ENCODE assay signal across 22 mouse cellular contexts in the genomic region with DNA sequence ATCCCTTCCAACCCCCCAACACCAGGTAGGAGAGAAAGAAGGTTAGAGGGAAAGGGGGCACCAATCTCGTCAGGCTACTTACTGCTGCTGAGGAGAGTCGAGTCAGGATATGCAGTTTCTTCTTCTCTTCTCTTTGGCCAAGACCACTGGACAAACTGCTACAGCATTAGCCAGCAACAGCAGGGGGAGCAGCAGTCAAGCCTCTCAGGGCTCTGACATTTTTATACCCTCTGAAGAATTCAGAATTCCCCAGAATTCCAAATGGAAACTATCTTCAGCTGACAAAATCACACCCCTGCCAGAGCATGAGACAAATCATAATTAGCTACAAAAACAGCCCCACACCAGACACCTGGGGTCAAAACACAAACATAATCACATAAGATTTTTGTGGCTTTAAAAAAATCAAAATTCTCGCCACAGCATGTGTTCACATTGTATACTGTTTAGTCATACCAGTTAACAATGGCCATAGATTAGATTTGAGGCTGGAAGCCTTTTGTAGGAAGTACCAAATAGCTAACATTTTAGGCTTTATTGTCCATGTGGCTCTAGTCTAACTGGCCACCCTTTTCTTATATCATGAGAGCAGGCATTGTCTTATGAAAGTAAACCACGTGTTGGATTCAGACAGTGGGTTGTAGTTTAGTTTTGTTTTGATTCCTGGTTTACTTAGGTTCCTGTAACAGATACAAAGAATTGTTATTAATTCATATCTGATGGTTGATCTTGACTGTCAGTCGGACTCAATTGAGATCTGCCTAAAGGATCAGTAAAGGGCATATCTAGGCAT. TPM values are rescaled to one million over a fixed set of nuclear protein-coding genes. Genes with fewer than 3 reads are reported as not detected.
DNase-seq lines count a peak whose midpoint lies in the region; ATAC-seq and TF ChIP-seq lines count a peak whose summit lies in the region.
"Had no signal": no experiment of that assay in that cellular context is flagged by ENCODE, and none has a peak within 500 bp of the region (broad histone marks: within the 10 kb centered on the region; RNA-seq: fewer than 3 reads in every experiment).

No protein-coding gene starts in this region.

- TF ChIP-seq EP300 in heart, adult 2 months (IDR thresholded peaks at IDR 0.05; ENCODE audit: insufficient read depth, low read depth, low read length) = no peak

- no peaks in the 10 kb centered on the region for H3K36me3 ChIP-seq in heart, adult 2 months (ENCODE audit: control insufficient read depth, insufficient read depth, low read length)
- no peaks in the 10 kb centered on the region for H3K36me3 ChIP-seq in heart, embryonic 11.5 days (ENCODE audit: control insufficient read depth, insufficient read depth, low read length)
- H3K36me3 ChIP-seq: embryonic facial prominence, embryonic 10.5 days; hindbrain, embryonic 12.5 days; liver, embryonic 15.5 days; midbrain, embryonic 12.5 days had no signal

- intact Hi-C loops in heart, adult 2 months (cut with DNase I) = no loop called here
- intact Hi-C loops in left cerebral cortex, adult 2 months (cut with DNase I) = no loop called here

- H3K79me2 ChIP-seq in heart, adult 2 months (replicated peaks; ENCODE audit: control insufficient read depth, insufficient read depth, low read length) = no peaks in the 10 kb centered on the region

- H3K27ac ChIP-seq in heart, adult 2 months = no peak overlapping the region
- H3K27ac ChIP-seq in heart, embryonic 11.5 days (ENCODE audit: low read depth, low read length) = no peak overlapping the region
- no peak overlapping the region for H3K27ac ChIP-seq in layer of hippocampus, adult 2 months
- H3K27ac ChIP-seq in embryonic fibroblast, embryonic 13.5 days (ENCODE audit: insufficient read depth, low read length) = peak overlapping the region; percentile 64
- no peak overlapping the region for H3K27ac ChIP-seq in left cerebral cortex, adult 2 months
- H3K27ac ChIP-seq: embryonic facial prominence, embryonic 10.5 days; gastrocnemius, adult 2 months; hindbrain, embryonic 12.5 days; midbrain, embryonic 12.5 days had no signal

- no peak overlapping the region for H3K9ac ChIP-seq in heart, adult 2 months (ENCODE audit: low read depth, low read length)
- no peak overlapping the region for H3K9ac ChIP-seq in heart, embryonic 11.5 days (ENCODE audit: low read depth, low read length)
- H3K9ac ChIP-seq: hindbrain, embryonic 12.5 days; liver, embryonic 15.5 days; midbrain, embryonic 12.5 days had no signal

- WGBS in heart, adult 2 months = 78% methylated on average over 5 of the region's 5 CpGs
- 77% methylated on average over 5 of the region's 5 CpGs for WGBS in heart, embryonic 11.5 days (ENCODE audit: insufficient replicate concordance)

- H3K9me3 ChIP-seq in heart, embryonic 11.5 days (replicated peaks; ENCODE audit: control insufficient read depth, low read length) = no peaks in the 10 kb centered on the region
- H3K9me3 ChIP-seq: embryonic facial prominence, embryonic 10.5 days; heart, embryonic 10.5 days; hindbrain, embryonic 12.5 days; liver, embryonic 15.5 days; midbrain, embryonic 12.5 days had no signal

- no peaks in the 10 kb centered on the region for H3K27me3 ChIP-seq in heart, adult 2 months (ENCODE audit: control insufficient read depth, insufficient read depth, low read length)
- H3K27me3 ChIP-seq in heart, embryonic 11.5 days (ENCODE audit: control insufficient read depth, insufficient read depth, low read length) = peaks cover 13% of the 10 kb centered on the region
- H3K27me3 ChIP-seq: hindbrain, embryonic 12.5 days; liver, embryonic 15.5 days; midbrain, embryonic 12.5 days had no signal

- 0 out of 2 replicates have a peak, but pooled peaks cover 2% of the 10 kb centered on the region for H3K4me1 ChIP-seq in heart, adult 2 months (ENCODE audit: control insufficient read depth, insufficient read depth, low read length)
- no peaks in the 10 kb centered on the region for H3K4me1 ChIP-seq in heart, embryonic 11.5 days (ENCODE audit: control insufficient read depth, insufficient read depth, low read length)
- H3K4me1 ChIP-seq in embryonic fibroblast, embryonic 13.5 days (ENCODE audit: control insufficient read depth, insufficient read depth, low read length) = peaks cover 16% of the 10 kb centered on the region
- H3K4me1 ChIP-seq: heart, embryonic 10.5 days; hindbrain, embryonic 12.5 days had no signal

- TF ChIP-seq POLR2A in heart, adult 2 months (IDR thresholded peaks at IDR 0.05; ENCODE audit: insufficient read depth, low read depth, low read length) = no peak
- no peak for TF ChIP-seq POLR2A in embryonic fibroblast, embryonic 13.5 days (IDR thresholded peaks at IDR 0.05; ENCODE audit: low read depth, low read length)

- ATAC-seq in heart, embryonic 11.5 days (replicated peaks; ENCODE audit: insufficient number of reproducible peaks, low FRiP score, low TSS enrichment) = no peak
- ATAC-seq: activated CD4-positive, CD25-positive, alpha-beta regulatory T cell, adult 4 months; lung, postnatal 0 days had no signal

- 0 out of 2 replicates have a peak, but pooled peaks have one; percentile 12 for TF ChIP-seq CTCF in heart, adult 2 months (IDR thresholded peaks at IDR 0.05)
- peak; percentile 20; the same call in 1 of the 2 replicates for TF ChIP-seq CTCF in layer of hippocampus, adult 2 months (conservative IDR thresholded peaks at IDR 0.05)
- TF ChIP-seq CTCF in embryonic fibroblast, embryonic 13.5 days (IDR thresholded peaks at IDR 0.05; ENCODE audit: borderline replicate concordance, insufficient read depth, low read length) = 0 out of 2 replicates have a peak, but pooled peaks have one; percentile 18
- TF ChIP-seq CTCF in left cerebral cortex, adult 2 months (IDR thresholded peaks at IDR 0.05) = no peak

- H3K4me2 ChIP-seq in heart, embryonic 11.5 days = no peak overlapping the region
- H3K4me2 ChIP-seq: hindbrain, embryonic 12.5 days; liver, embryonic 15.5 days; midbrain, embryonic 12.5 days had no signal

- H3K4me3 ChIP-seq in heart, adult 2 months = no peak overlapping the region
- no peak overlapping the region for H3K4me3 ChIP-seq in heart, embryonic 11.5 days (ENCODE audit: low read depth, low read length)
- H3K4me3 ChIP-seq in layer of hippocampus, adult 2 months = no peak overlapping the region
- no peak overlapping the region for H3K4me3 ChIP-seq in embryonic fibroblast, embryonic 13.5 days (ENCODE audit: insufficient read depth, low read length)
- H3K4me3 ChIP-seq in left cerebral cortex, adult 2 months = no peak overlapping the region
- H3K4me3 ChIP-seq: embryonic facial prominence, embryonic 10.5 days; gastrocnemius, adult 2 months; heart, embryonic 10.5 days; hindbrain, embryonic 12.5 days; liver, embryonic 15.5 days; midbrain, embryonic 12.5 days had no signal

- DNase-seq in heart, adult 2 months = no peak
- DNase-seq in layer of hippocampus, adult 2 months (ENCODE audit: low spot score in 2 of 2) = no peak
- no peak for DNase-seq in layer of hippocampus, adult 18-20 months (ENCODE audit: low spot score in 2 of 2)
- DNase-seq in 3T3-L1 (ENCODE audit: low read depth, low spot score) = peak; percentile 67
- DNase-seq in left cerebral cortex, adult 2 months (ENCODE audit: extremely low spot score in 1 of 2, low spot score in 2 of 2) = no peak
- DNase-seq: adrenal gland, adult 8-10 months; cerebellum, adult 11-12 months; cerebellum, postnatal 10 days; gastrocnemius, adult 2 months; heart, postnatal 14 days; kidney, adult 9 months; thymus, adult 2 months; thymus, postnatal 4 days had no signal

RNA-seq across cellular contexts. Expression of a gene that starts 55.6 kb away (rescaled TPM):
- 10 to 100 TPM; 11.2 to 11.3 TPM for total RNA-seq in heart, adult 2 months (2021)
- polyA plus RNA-seq in heart, adult 2 months (2012; rRNA removed) = 10.7 and 14.0 TPM in 2 replicates
- polyA plus RNA-seq in heart, embryonic 11.5 days (2014; fragmentation: Nextera tagmentation; extraction: Ambion mirVana) = 7.9 and 8.7 TPM in 2 replicates
- 1 to 10 TPM; 7.4 to 7.6 TPM for total RNA-seq in layer of hippocampus, adult 2 months (2021)
- total RNA-seq in layer of hippocampus, adult 18-20 months (2021) = 1 to 10 TPM; 8.2 to 8.3 TPM
- polyA plus RNA-seq in embryonic fibroblast, embryonic 13.5 days (2011; ENCODE audit: insufficient read length, low read depth, missing spikeins) = 38.0 and 40.7 TPM in 2 replicates
- 1 to 10 TPM; 7.6 to 8.4 TPM for total RNA-seq in left cerebral cortex, adult 2 months (2021)
